Mouse (Mus musculus) forebrain, postnatal 0 days (tissue): ENCODE data around the gene Adamts17. TPM values are rescaled to one million over a fixed set of nuclear protein-coding genes. Genes with fewer than 3 reads are reported as not detected.

Experiments used
- ATAC-seq: fragments of 200-750 bp; cut with Nextera tagmentation; 2 replicates; pipeline ENCODE4 v1.8.0; 2017; ENCODE audit warnings: mild to moderate bottlenecking, moderate library complexity
- DNase-seq: peaks from one replicate; pipeline ENCODE4 v3.0.0-alpha.2; 2015
- H3K27ac ChIP-seq: fragments of 300-500 bp; sonication (generic); 2 replicates; pipeline ENCODE4 v1.5.1; 2014; ENCODE audit warnings: low read depth, mild to moderate bottlenecking, antibody characterized with exemption, low read length, moderate library complexity, mixed read lengths
- H3K27me3 ChIP-seq: fragments of 300-500 bp; sonication (generic); 2 replicates; pipeline ENCODE4 v1.6.1; 2014; ENCODE audit warnings: mild to moderate bottlenecking, low read length, mixed read lengths; ENCODE audit not compliant: insufficient read depth
- H3K36me3 ChIP-seq: fragments of 300-500 bp; sonication (generic); 2 replicates; pipeline ENCODE4 v1.6.1; 2014; ENCODE audit warnings: mild to moderate bottlenecking, moderate library complexity; ENCODE audit not compliant: insufficient read depth
- H3K4me1 ChIP-seq: fragments of 300-500 bp; sonication (generic); 2 replicates; pipeline ENCODE4 v1.6.1; 2014; ENCODE audit warnings: antibody characterized with exemption; ENCODE audit not compliant: insufficient read depth
- H3K4me2 ChIP-seq: fragments of 300-500 bp; sonication (generic); 2 replicates; pipeline ENCODE4 v1.6.1; 2014; ENCODE audit warnings: low read depth, mild to moderate bottlenecking, moderate library complexity
- H3K4me3 ChIP-seq: fragments of 300-500 bp; sonication (generic); 2 replicates; pipeline ENCODE4 v1.5.1; 2014; ENCODE audit warnings: low read depth, low read length, mixed read lengths
- H3K9ac ChIP-seq: fragments of 300-500 bp; sonication (generic); 2 replicates; pipeline ENCODE4 v1.6.1; 2014; ENCODE audit warnings: mild to moderate bottlenecking
- H3K9me3 ChIP-seq: fragments of 300-500 bp; sonication (generic); 2 replicates; pipeline ENCODE4 v1.6.1; 2016; ENCODE audit warnings: low read length
- CTCF ChIP-seq: sonication (generic); IDR thresholded peaks from 2 replicates; pipeline ENCODE4 v1.5.1; 2016; ENCODE audit warnings: antibody characterized with exemption, control low read depth, low read depth
- WGBS: fragments of 180-500 bp; shearing (Covaris S2); extraction: QIAGEN DNeasy Blood & Tissue Kit; methylation state at CpG from one replicate; pipeline ENCODE4 v1.1.7; 2014; 5-methylcytosine and 5-hydroxymethylcytosine counted together
- polyA plus RNA-seq: library from polyadenylated mRNA; unstranded; fragments of >200 nt; fragmentation: Nextera tagmentation; extraction: Ambion mirVana; gene quantifications from 2 replicates; pipeline ENCODE4 v1.2.1, GENCODE M21; 2015
- total RNA-seq: library from RNA; depleted of rRNA; stranded (reverse); fragments of >200 nt; gene quantifications from 2 replicates; pipeline ENCODE4 v1.2.3, GENCODE M21; 2014

The Adamts17 gene
- total and polyA plus RNA-seq, 2 experiments from 2014 or later, result 4.1 to 12.6 TPM

DNA sequence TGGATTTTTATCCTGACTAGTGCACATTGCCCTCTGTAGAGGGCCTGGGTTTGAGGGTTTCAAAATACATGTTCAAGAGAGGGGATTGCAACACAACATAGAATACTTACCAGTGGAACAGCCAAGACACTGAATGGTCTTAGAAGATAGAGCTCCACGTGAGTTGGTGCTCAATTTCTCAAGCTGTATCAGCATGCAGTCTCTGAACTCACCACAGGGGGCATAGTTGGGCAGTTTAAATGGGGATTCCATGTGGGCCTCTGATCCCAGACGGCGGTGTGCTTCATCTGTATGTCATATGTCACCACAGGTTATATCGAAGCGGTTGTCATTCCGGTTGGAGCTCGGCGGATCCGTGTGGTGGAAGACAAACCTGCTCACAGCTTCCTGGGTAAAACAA, 222.2 kb downstream of the Adamts17 start:
- Histone ChIP-seq H3K36me3 (no peaks in the 10 kb centered on the region), H3K27me3 (no peaks in the 10 kb centered on the region), H3K9me3 (no peaks in the 10 kb centered on the region), H3K9ac (no peak overlapping the region), H3K4me3 (no peak overlapping the region), H3K4me1 (no peaks in the 10 kb centered on the region), H3K4me2 (no peak overlapping the region), H3K27ac (no peak overlapping the region)
- no peak for ATAC-seq
- peak; percentile 36 for DNase-seq
- 83% methylated on average over 9 of the region's 9 CpGs for WGBS
- TF ChIP-seq CTCF, result peak; percentile 54

DNA sequence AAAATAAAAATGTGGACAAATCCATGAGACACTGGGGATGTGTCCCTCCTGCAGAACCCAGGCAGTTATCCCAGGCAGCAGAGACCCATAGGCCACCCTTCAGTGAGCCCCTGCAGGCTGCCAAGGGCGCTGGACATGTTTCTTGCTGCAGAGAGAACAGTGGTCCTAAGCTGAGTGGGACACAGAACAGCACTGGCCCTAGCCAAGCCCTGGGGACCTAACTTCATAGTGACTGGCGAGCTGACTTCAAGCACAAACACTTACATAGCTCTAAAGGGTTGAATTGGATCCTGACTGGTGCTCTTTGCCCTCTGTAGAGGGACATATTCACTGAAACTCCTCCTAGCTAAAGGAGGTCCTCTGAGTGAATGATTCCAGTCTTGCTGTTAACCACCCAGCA, 223.0 kb downstream of the Adamts17 start:
- Histone ChIP-seq H3K9ac (no peak overlapping the region), H3K36me3 (no peaks in the 10 kb centered on the region), H3K9me3 (no peaks in the 10 kb centered on the region), H3K27me3 (no peaks in the 10 kb centered on the region), H3K4me2 (no peak overlapping the region), H3K27ac (no peak overlapping the region), H3K4me1 (no peaks in the 10 kb centered on the region), H3K4me3 (no peak overlapping the region)
- no peak for ATAC-seq
- 82% methylated on average over 2 of the region's 2 CpGs for WGBS
- DNase-seq, result no peak
- no peak for TF ChIP-seq CTCF

DNA sequence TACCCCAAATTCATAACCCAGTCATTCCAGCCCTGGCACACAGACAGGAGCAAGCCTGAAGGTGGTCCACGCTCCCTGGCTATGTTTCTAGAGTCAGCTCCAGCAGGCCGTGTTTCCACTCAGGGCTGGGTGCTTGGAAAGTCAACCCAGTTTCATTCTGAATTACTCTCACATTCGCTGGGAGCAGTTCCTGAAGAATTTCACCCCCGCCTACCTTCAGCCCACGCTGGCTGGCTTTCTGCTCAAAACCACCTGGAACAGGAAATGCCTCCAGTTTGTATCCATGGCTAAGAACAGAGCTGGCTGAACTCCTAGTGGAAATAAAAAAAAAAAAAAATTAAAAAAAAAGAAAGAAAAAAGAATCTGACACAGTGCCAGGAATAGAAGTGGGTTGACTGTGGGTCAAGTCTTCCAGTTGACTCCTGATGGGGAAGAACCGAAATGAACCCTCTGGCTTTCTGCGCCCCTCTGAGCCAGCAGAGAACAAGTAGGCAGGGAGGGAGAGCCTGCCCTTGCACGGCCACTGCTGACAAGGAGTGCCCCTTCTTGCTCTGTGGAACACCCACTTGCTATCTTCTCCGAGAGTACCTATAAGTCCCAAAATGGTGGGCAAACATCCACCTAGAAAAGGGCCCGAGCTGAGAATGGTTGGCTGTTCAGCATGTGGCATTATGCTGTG, 225.2 kb downstream of the Adamts17 start:
- Histone ChIP-seq H3K36me3 (no peaks in the 10 kb centered on the region), H3K9me3 (no peaks in the 10 kb centered on the region), H3K4me3 (no peak overlapping the region), H3K4me2 (no peak overlapping the region), H3K9ac (no peak overlapping the region), H3K27ac (no peak overlapping the region), H3K27me3 (no peaks in the 10 kb centered on the region), H3K4me1 (no peaks in the 10 kb centered on the region)
- DNase-seq (no peak), ATAC-seq (no peak)
- WGBS, result 80% methylated on average over 10 of the region's 10 CpGs
- no peak for TF ChIP-seq CTCF

DNA sequence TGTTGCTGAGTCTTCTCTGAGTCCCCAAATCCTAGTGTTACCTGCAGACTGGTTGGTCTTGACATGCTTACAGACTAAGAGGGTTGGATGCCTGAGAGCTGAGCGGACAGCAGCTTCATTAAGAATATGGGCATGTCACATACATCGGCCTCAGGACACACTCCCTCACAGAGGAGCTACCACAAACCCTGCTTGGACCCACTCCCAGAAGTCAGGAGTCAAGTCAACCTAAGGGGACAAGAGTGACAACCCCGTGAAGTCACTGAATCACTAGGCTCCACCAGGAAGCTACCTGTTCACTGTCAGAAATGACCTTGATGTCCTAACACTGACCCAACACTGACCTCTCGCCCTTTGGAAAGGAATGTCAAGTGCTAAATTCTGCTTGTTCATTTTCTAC, 226.1 kb downstream of the Adamts17 start:
- no peak for TF ChIP-seq CTCF
- WGBS, result 90% methylated on average over 4 of the region's 4 CpGs
- Histone ChIP-seq H3K36me3 (no peaks in the 10 kb centered on the region), H3K4me2 (no peak overlapping the region), H3K9ac (no peak overlapping the region), H3K27ac (no peak overlapping the region), H3K4me1 (no peaks in the 10 kb centered on the region), H3K27me3 (no peaks in the 10 kb centered on the region), H3K4me3 (no peak overlapping the region), H3K9me3 (no peaks in the 10 kb centered on the region)
- DNase-seq, result no peak
- ATAC-seq, result no peak

DNA sequence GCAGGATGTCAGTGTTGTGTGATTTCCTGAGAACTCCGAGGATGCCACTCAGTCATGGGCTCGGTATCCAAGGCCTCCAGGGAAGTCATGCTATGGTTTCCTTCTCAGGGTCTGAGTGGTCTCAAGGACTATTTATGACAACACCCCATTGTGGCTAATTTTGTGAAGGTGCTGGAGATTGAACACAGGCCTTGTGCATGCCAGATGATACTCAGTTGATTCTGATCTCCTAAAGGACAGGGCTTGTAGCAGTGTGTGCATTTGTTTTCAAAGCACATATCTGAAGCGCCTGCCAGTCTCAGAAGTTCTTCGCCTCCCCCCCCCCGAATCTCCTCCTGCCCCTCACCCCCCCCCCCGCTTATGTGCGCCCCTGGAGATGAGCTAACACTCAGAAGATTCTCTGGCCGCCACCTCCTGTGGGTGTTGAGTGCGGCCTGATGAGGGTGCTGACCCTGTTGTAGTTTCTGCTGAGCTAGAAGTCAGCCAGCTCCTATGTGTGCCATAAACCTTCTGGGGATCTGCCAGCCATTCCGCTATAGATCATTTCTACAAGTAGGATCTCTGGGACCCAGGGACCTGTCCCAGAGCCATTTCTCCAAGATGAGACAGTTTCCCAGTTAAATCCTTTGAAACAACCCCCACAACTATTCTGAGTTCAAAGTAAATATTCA, 232.6 kb downstream of the Adamts17 start:
- no peaks in the 10 kb centered on the region for H3K36me3 ChIP-seq
- no peak overlapping the region for H3K9ac ChIP-seq
- ATAC-seq, result no peak
- no peak overlapping the region for H3K4me2 ChIP-seq
- H3K27ac ChIP-seq, result no peak overlapping the region
- WGBS, result 89% methylated on average over 10 of the region's 10 CpGs
- H3K4me1 ChIP-seq, result no peaks in the 10 kb centered on the region
- H3K4me3 ChIP-seq, result no peak overlapping the region
- H3K27me3 ChIP-seq, result no peaks in the 10 kb centered on the region
- no peak for DNase-seq
- no peak for TF ChIP-seq CTCF
- no peaks in the 10 kb centered on the region for H3K9me3 ChIP-seq

DNA sequence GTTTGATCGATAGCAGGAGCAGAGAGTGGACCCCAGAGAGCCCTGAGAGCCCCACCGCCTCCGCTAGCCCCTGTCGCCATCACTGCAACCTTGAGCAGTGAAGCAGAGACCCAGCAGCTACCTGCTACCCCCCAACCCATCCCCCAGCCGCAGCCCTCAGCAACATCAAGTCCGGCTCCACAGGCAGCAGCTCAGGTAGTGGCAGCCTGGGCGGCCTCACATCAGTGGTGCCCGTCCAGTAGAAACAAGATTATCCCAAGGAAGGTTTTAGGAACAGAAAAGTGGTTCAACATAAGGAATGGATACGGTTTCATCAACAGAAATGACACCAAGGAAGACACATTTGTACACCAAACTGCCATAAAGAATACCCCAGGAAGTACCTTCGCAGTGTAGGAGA, 243.2 kb downstream of the Adamts17 start:
- Histone ChIP-seq H3K27ac (no peak overlapping the region), H3K4me3 (no peak overlapping the region), H3K4me1 (no peaks in the 10 kb centered on the region), H3K9me3 (no peaks in the 10 kb centered on the region), H3K4me2 (no peak overlapping the region), H3K9ac (no peak overlapping the region), H3K27me3 (no peaks in the 10 kb centered on the region), H3K36me3 (no peaks in the 10 kb centered on the region)
- 95% methylated on average over 10 of the region's 10 CpGs for WGBS
- DNase-seq (no peak), ATAC-seq (no peak)
- TF ChIP-seq CTCF, result no peak

DNA sequence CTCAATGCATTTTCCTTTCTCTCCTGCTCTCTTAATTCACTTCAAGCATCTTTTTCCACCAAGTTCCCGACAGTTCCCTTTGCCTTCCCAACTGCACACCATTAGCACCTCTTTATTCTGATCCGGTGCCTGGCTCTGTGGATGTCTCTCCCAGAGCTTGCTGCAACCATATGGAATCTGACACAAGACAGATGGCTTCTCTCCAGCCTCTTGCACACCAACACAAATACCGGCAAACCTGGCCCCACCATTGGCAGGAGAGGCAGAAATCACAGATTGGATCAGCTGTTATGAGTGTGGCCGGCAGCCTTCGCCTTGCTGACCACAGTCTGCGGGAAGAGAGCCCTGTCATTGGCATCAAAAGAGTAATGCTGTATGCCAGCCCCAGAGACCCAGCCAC, 248.2 kb downstream of the Adamts17 start:
- Histone ChIP-seq H3K27ac (no peak overlapping the region), H3K4me1 (no peaks in the 10 kb centered on the region), H3K4me2 (no peak overlapping the region), H3K4me3 (no peak overlapping the region), H3K27me3 (no peaks in the 10 kb centered on the region), H3K9ac (no peak overlapping the region), H3K9me3 (no peaks in the 10 kb centered on the region), H3K36me3 (no peaks in the 10 kb centered on the region)
- DNase-seq, result peak; percentile 40
- no peak for TF ChIP-seq CTCF
- peak; percentile 66 for ATAC-seq
- WGBS, result 51% methylated on average over 6 of the region's 6 CpGs
